Mouse (Mus musculus) embryonic facial prominence, embryonic 12.5 days (tissue): ENCODE data around the gene Itga6. TPM values are rescaled to one million over a fixed set of nuclear protein-coding genes. Genes with fewer than 3 reads are reported as not detected.
"Not testable (repeated sequence)": the region's sequence is repeated elsewhere in the genome, so short reads cannot be mapped to it uniquely, and the experiment has no call there.

Source experiments
- ATAC-seq: fragments of 200-750 bp; cut with Nextera tagmentation; 2 replicates; pipeline ENCODE4 v1.8.0; 2017; ENCODE audit not compliant: insufficient number of reproducible peaks, insufficient read depth, low FRiP score, low TSS enrichment
- H3K27ac ChIP-seq: fragments of 300-500 bp; sonication (generic); 2 replicates; pipeline ENCODE4 v1.5.1; 2016; ENCODE audit warnings: mild to moderate bottlenecking
- H3K27me3 ChIP-seq: fragments of 300-500 bp; sonication (generic); 2 replicates; pipeline ENCODE4 v1.6.1; 2016; ENCODE audit warnings: mild to moderate bottlenecking, moderate library complexity
- H3K36me3 ChIP-seq: fragments of 300-500 bp; sonication (generic); 2 replicates; pipeline ENCODE4 v1.6.1; 2016; ENCODE audit warnings: mild to moderate bottlenecking
- H3K4me1 ChIP-seq: fragments of 300-500 bp; sonication (generic); 2 replicates; pipeline ENCODE4 v1.6.1; 2016
- H3K4me2 ChIP-seq: fragments of 300-500 bp; sonication (generic); replicated peaks from 2 replicates; pipeline ENCODE4 v1.6.1; 2016; ENCODE audit warnings: mild to moderate bottlenecking, moderate library complexity
- H3K4me3 ChIP-seq: fragments of 300-500 bp; sonication (generic); 2 replicates; pipeline ENCODE4 v1.5.1; 2016; ENCODE audit warnings: mild to moderate bottlenecking
- H3K9ac ChIP-seq: fragments of 300-500 bp; sonication (generic); 2 replicates; pipeline ENCODE4 v1.6.1; 2016; ENCODE audit warnings: mild to moderate bottlenecking, moderate library complexity
- H3K9me3 ChIP-seq: fragments of 300-500 bp; sonication (generic); 2 replicates; pipeline ENCODE4 v1.6.1; 2016; ENCODE audit warnings: mild to moderate bottlenecking, moderate library complexity
- WGBS: fragments of 180-500 bp; shearing (Covaris S2); methylation state at CpG from one replicate; pipeline ENCODE4 v1.1.7; 2016; 5-methylcytosine and 5-hydroxymethylcytosine counted together
- polyA plus RNA-seq: library from polyadenylated mRNA; unstranded; fragments of >200 nt; fragmentation: Nextera tagmentation; extraction: Ambion mirVana; gene quantifications from 2 replicates; pipeline ENCODE4 v1.2.1, GENCODE M21; 2016

Itga6 gene
- polyA plus RNA-seq, 1 experiment from 2014 or later: 43.4 TPM

DNA sequence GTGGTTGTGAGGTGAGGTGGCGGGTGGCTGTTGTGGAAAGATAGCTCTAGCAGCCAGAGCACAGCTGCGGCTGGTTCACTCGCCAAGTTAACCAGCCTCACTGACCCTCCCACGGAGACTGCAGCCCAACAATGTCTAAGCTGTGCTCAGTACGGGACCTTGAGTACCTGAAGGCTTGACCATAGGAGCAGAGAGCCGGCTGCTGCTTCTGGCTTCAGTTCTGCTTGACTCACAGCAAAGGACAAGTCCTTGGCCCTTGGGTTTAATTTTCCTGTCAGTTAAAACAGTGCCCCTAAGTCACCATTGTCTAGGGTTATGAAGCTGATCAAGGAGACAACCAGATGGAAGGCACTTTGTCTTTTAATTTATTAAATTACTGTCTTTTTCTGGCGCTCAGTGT lies 89.0 kb downstream of the Itga6 start:
- H3K36me3 ChIP-seq: no peaks in the 10 kb centered on the region
- H3K9ac ChIP-seq: no peak overlapping the region
- H3K9me3 ChIP-seq: no peaks in the 10 kb centered on the region
- WGBS: 69% methylated on average over 7 of the region's 7 CpGs
- no peak overlapping the region for H3K4me3 ChIP-seq
- peaks cover 10% of the 10 kb centered on the region; the same call in 1 of the 2 replicates for H3K4me1 ChIP-seq
- H3K27me3 ChIP-seq: no peaks in the 10 kb centered on the region
- no peak overlapping the region for H3K4me2 ChIP-seq
- no peak for ATAC-seq
- no peak overlapping the region for H3K27ac ChIP-seq

DNA sequence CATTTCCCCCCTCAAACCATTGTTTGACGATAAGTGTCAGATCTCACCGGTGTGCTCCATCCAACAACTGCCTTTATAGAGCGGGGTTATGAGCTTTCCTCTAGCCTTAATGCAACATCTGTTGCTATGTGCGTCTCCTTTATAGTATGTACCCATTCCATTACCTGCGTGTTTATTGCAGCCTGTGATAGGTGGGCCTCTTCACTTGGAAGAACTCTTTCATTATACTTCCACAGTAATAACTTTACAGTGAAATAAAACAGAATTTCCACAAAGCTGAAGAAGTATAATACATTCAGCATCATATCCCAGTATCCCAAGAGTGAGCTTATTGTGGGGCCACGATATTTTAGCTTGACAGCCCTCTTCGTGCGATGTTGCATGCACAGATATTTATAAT lies 90.1 kb downstream of the Itga6 start:
- Histone ChIP-seq H3K36me3 (no peaks in the 10 kb centered on the region), H3K27ac (no peak overlapping the region), H3K9ac (no peak overlapping the region), H3K4me1 (peaks cover 10% of the 10 kb centered on the region; the same call in 1 of the 2 replicates), H3K4me2 (no peak overlapping the region), H3K27me3 (no peaks in the 10 kb centered on the region), H3K9me3 (no peaks in the 10 kb centered on the region), H3K4me3 (no peak overlapping the region)
- 68% methylated on average over 8 of the region's 8 CpGs for WGBS
- no peak for ATAC-seq

DNA sequence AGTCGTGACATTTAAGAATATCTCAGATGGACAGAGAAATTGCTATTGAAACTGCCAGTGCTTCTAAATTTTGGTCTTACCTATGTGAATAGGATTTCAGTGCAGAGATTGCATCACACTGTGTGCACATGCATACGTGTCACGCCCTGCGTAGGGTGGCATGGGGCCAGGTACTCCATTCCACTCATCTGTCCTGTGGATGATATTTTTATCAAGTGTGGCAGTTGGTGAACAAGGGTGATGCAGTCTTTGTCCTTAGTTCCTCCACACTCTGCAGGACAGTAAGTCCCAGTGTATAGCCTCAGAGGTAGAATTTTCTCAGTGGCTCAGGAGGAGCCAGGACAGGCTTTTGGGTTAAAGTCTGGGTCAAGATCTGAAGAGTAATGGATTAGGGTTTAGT lies 90.8 kb downstream of the Itga6 start:
- WGBS: 71% methylated on average over 4 of the region's 4 CpGs
- H3K4me2 ChIP-seq: no peak overlapping the region
- no peaks in the 10 kb centered on the region for H3K27me3 ChIP-seq
- H3K4me3 ChIP-seq: no peak overlapping the region
- no peaks in the 10 kb centered on the region for H3K9me3 ChIP-seq
- no peaks in the 10 kb centered on the region for H3K36me3 ChIP-seq
- H3K9ac ChIP-seq: no peak overlapping the region
- H3K4me1 ChIP-seq: peaks cover 10% of the 10 kb centered on the region; the same call in 1 of the 2 replicates
- no peak overlapping the region for H3K27ac ChIP-seq
- ATAC-seq: no peak

- Histone ChIP-seq H3K4me1 (peaks cover 10% of the 10 kb centered on the region; the same call in 1 of the 2 replicates), H3K4me2 (no peak overlapping the region), H3K27me3 (no peaks in the 10 kb centered on the region), H3K36me3 (no peaks in the 10 kb centered on the region), H3K9me3 (no peaks in the 10 kb centered on the region), H3K9ac (no peak overlapping the region), H3K27ac (no peak overlapping the region), H3K4me3 (no peak overlapping the region)
- ATAC-seq: no peak
- WGBS: 56% methylated on average over 4 of the region's 4 CpGs
Observed at GRCm38 (mm10) chr2:71837261-71837660, 91.8 kb downstream of the Itga6 start.

DNA sequence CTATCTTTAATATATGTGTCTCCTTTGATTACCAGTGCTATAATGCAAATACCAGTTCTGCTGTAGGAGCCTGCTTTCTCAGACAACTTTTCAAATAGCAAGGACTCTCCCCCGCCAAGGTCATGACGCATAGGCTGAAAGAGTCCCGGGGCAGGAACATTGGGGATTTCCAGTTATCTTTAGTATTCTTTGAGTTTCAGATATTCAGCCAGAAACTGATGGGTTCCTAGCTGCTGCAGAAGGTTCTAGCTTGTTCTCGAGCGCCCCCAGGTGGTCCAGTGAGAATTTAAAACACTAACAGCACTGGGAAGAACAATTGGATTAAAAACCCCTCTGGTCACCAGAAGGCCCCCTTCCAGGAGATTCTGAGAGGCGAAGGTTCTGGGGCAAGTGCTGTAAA lies 92.4 kb downstream of the Itga6 start:
- Histone ChIP-seq H3K9ac (no peak overlapping the region), H3K4me3 (no peak overlapping the region), H3K27me3 (no peaks in the 10 kb centered on the region), H3K4me1 (peaks cover 10% of the 10 kb centered on the region; the same call in 1 of the 2 replicates), H3K4me2 (no peak overlapping the region), H3K27ac (no peak overlapping the region), H3K9me3 (no peaks in the 10 kb centered on the region), H3K36me3 (0 out of 2 replicates have a peak, but pooled peaks cover 3% of the 10 kb centered on the region)
- no peak for ATAC-seq
- WGBS: 31% methylated on average over 6 of the region's 6 CpGs

GRCm38 (mm10) chr2:71843316-71843715 lies 97.9 kb downstream of the Itga6 start:
- Histone ChIP-seq H3K4me1 (no peaks in the 10 kb centered on the region), H3K4me2 (no peak overlapping the region), H3K27me3 (no peaks in the 10 kb centered on the region), H3K9me3 (no peaks in the 10 kb centered on the region), H3K36me3 (0 out of 2 replicates have a peak, but pooled peaks cover 3% of the 10 kb centered on the region), H3K4me3 (no peak overlapping the region), H3K27ac (no peak overlapping the region), H3K9ac (no peak overlapping the region)
- 84% methylated on average over 9 of the region's 9 CpGs for WGBS
- no peak for ATAC-seq

DNA sequence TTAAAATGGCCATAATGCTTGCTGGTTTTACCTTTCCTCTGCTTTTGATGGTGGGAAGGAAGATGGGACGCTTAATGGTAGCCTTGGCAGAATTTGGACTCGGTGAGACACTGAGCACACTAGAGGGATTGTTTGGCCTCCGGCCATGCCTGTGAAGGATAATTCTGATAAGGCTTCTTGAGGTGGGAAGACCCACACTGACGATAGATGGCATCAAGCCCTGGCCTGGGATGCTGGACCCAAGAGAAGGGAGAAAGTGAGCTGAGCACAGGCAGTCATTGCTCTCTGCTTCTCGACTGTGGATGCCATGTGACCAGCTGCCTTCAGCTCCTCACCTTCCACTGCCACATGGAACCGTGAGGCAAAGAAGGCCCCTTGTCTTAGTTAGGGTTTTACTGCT lies 99.5 kb downstream of the Itga6 start:
- Histone ChIP-seq H3K27me3 (no peaks in the 10 kb centered on the region), H3K9ac (no peak overlapping the region), H3K4me3 (no peak overlapping the region), H3K9me3 (no peaks in the 10 kb centered on the region), H3K4me2 (no peak overlapping the region), H3K36me3 (0 out of 2 replicates have a peak, but pooled peaks cover 3% of the 10 kb centered on the region), H3K27ac (no peak overlapping the region), H3K4me1 (no peaks in the 10 kb centered on the region)
- ATAC-seq: no peak
- 85% methylated on average over 6 of the region's 6 CpGs for WGBS

GRCm38 (mm10) chr2:71852161-71852560 lies 106.7 kb downstream of the Itga6 start:
- not testable (repeated sequence) for ATAC-seq, H3K27me3 ChIP-seq, H3K4me3 ChIP-seq, H3K4me2 ChIP-seq, H3K36me3 ChIP-seq, H3K4me1 ChIP-seq, H3K27ac ChIP-seq, H3K9me3 ChIP-seq, H3K9ac ChIP-seq
- WGBS: 2% methylated on average over 6 of the region's 8 CpGs

- Histone ChIP-seq H3K9ac (no peak overlapping the region), H3K9me3 (no peaks in the 10 kb centered on the region), H3K4me2 (no peak overlapping the region), H3K4me3 (no peak overlapping the region), H3K27me3 (no peaks in the 10 kb centered on the region), H3K27ac (no peak overlapping the region), H3K36me3 (no peaks in the 10 kb centered on the region), H3K4me1 (no peaks in the 10 kb centered on the region)
- ATAC-seq: no peak
- 75% methylated on average over 5 of the region's 5 CpGs for WGBS
Observed at GRCm38 (mm10) chr2:71855076-71855475, 109.7 kb downstream of the Itga6 start.

DNA sequence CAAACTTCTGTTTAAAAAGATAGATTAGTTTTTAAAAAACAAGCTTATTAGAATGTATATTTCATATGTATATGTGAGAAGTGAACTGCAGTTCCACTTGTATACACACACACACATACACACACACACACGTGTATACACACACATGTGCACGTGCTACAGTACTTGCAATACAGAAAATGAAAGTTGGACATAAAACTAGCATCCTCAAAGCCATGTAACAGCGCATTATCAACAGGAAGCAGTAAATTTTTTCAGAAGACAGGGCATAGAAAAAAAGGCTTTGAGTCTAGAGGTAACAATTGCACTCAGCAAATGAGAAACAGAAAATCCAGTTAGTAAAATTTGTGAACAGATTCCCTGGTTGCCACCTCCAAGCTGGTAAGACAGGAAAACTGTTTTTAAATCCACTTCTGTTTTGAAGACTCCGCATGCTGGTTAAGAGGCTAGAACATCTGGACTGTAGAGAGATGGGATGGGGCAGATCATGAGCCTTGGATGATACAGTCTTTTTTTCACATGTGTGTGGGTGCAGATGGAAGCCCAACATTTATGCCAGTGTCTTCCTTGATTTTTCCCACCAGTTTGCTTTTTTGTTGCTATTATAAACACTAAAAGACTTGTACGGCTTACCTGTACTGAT lies 118.2 kb downstream of the Itga6 start:
- no peaks in the 10 kb centered on the region for H3K27me3 ChIP-seq
- no peak overlapping the region for H3K4me2 ChIP-seq
- no peak for ATAC-seq
- no peaks in the 10 kb centered on the region for H3K9me3 ChIP-seq
- no peaks in the 10 kb centered on the region for H3K4me1 ChIP-seq
- no peak overlapping the region for H3K4me3 ChIP-seq
- WGBS: 89% methylated on average over 5 of the region's 5 CpGs
- no peak overlapping the region for H3K9ac ChIP-seq
- no peaks in the 10 kb centered on the region for H3K36me3 ChIP-seq
- no peak overlapping the region for H3K27ac ChIP-seq

DNA sequence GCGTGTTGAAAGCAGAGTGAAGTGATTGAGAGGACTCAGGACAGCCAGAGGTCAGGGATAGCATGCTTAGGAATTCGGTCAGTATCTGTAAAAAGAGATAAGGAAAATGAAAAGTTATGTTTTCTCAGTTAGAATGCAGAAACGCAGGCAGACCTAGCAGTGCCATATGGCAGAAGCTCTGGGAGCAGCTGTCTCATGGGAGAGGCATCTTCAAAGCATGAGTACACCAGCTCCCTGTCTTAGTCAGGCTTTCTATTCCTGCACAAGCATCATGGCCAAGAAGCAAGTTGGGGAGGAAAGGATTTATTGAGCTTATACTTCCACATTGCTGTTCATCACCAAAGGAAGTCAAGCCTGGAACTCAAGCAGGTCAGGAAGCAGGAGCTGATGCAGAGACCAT lies 119.6 kb downstream of the Itga6 start:
- Histone ChIP-seq H3K4me1 (no peaks in the 10 kb centered on the region), H3K4me2 (no peak overlapping the region), H3K4me3 (no peak overlapping the region), H3K9me3 (no peaks in the 10 kb centered on the region), H3K27ac (no peak overlapping the region), H3K9ac (no peak overlapping the region), H3K27me3 (no peaks in the 10 kb centered on the region), H3K36me3 (no peaks in the 10 kb centered on the region)
- WGBS: 74% methylated on average over 3 of the region's 3 CpGs
- ATAC-seq: no peak

- H3K4me2 ChIP-seq: no peak overlapping the region
- no peaks in the 10 kb centered on the region for H3K9me3 ChIP-seq
- no peaks in the 10 kb centered on the region for H3K4me1 ChIP-seq
- no peaks in the 10 kb centered on the region for H3K27me3 ChIP-seq
- no peak overlapping the region for H3K9ac ChIP-seq
- no peak for ATAC-seq
- H3K36me3 ChIP-seq: no peaks in the 10 kb centered on the region
- 57% methylated on average over 3 of the region's 3 CpGs for WGBS
- H3K4me3 ChIP-seq: no peak overlapping the region
- H3K27ac ChIP-seq: no peak overlapping the region
Observed at GRCm38 (mm10) chr2:71865935-71866334, 120.5 kb downstream of the Itga6 start.
